Mouse (Mus musculus) intestine, postnatal 0 days (tissue): ENCODE results near the gene Chit1. TPM values are rescaled to one million over a fixed set of nuclear protein-coding genes. Genes with fewer than 3 reads are reported as not detected.
A peak's percentile ranks its signal among the peaks of the same experiment; 100 is the strongest.

ENCODE experiments used
- ATAC-seq: fragments of 200-750 bp; cut with Nextera tagmentation; 2 replicates; pipeline ENCODE4 v1.8.0; 2017; ENCODE audit warnings: mild to moderate bottlenecking, moderate TSS enrichment, moderate library complexity
- H3K27ac ChIP-seq: fragments of 300-500 bp; sonication (generic); 2 replicates; pipeline ENCODE4 v1.5.1; 2014; ENCODE audit warnings: mild to moderate bottlenecking, low read depth, low read length, moderate library complexity
- H3K27me3 ChIP-seq: fragments of 300-500 bp; sonication (generic); replicated peaks from 2 replicates; pipeline ENCODE4 v1.6.1; 2014; ENCODE audit warnings: low read length, mixed read lengths; ENCODE audit not compliant: control insufficient read depth, insufficient read depth
- H3K36me3 ChIP-seq: fragments of 300-500 bp; sonication (generic); 2 replicates; pipeline ENCODE4 v1.6.1; 2014; ENCODE audit warnings: mild to moderate bottlenecking, moderate library complexity; ENCODE audit not compliant: control insufficient read depth, insufficient read depth
- H3K4me1 ChIP-seq: fragments of 300-500 bp; sonication (generic); replicated peaks from 2 replicates; pipeline ENCODE4 v1.6.1; 2014; ENCODE audit warnings: antibody characterized with exemption, low read length, mixed read lengths; ENCODE audit not compliant: control insufficient read depth, insufficient read depth
- H3K4me2 ChIP-seq: fragments of 300-500 bp; sonication (generic); replicated peaks from 2 replicates; pipeline ENCODE4 v1.6.1; 2014; ENCODE audit warnings: low read depth, mild to moderate bottlenecking, moderate library complexity
- H3K4me3 ChIP-seq: fragments of 300-500 bp; sonication (generic); 2 replicates; pipeline ENCODE4 v1.5.1; 2014; ENCODE audit warnings: low read depth, low read length
- H3K9ac ChIP-seq: fragments of 300-500 bp; sonication (generic); 2 replicates; pipeline ENCODE4 v1.6.1; 2014; ENCODE audit warnings: mild to moderate bottlenecking, low read depth, low read length
- H3K9me3 ChIP-seq: fragments of 300-500 bp; sonication (generic); 2 replicates; pipeline ENCODE4 v1.6.1; 2016; ENCODE audit warnings: mixed run types; ENCODE audit not compliant: control insufficient read depth
- CTCF ChIP-seq: sonication (generic); IDR thresholded peaks from 2 replicates; pipeline ENCODE4 v1.5.1; 2016; ENCODE audit warnings: low read depth, mild to moderate bottlenecking, control low read depth, antibody characterized with exemption, moderate library complexity
- WGBS: fragments of 180-500 bp; shearing (Covaris S2); extraction: QIAGEN DNeasy Blood & Tissue Kit; methylation state at CpG from one replicate; pipeline ENCODE4 v1.1.7; 2014; 5-methylcytosine and 5-hydroxymethylcytosine counted together
- polyA plus RNA-seq: library from polyadenylated mRNA; unstranded; fragments of >200 nt; fragmentation: Nextera tagmentation; extraction: Ambion mirVana; gene quantifications from 2 replicates; pipeline ENCODE4 v1.2.1, GENCODE M21; 2015

Chit1 gene
- 0.25 TPM in 1 of 2 replicates, not detected in the other for polyA plus RNA-seq

DNA sequence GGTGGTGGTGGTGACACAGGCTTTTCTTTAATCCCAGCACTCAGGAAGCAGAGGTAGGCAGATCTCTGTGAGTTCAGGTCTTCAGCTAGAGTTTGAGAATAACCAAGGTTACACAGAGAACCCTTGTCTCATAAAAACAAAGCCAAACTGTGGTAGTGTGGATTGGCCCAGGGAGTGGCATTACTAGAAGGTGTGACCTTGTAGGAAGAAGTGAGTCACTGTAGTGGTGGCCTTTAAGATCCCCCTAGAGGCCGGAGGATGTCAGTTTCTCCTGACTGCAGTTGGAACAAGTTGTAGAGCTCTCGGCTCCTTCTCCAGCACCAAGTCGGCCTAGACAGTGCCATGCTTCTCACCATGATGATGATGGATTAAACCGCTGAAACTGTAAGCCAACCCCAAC lies at the start of gene Chit1:
Gene Chit1, plus strand, starts transcription at position 264 of the 400 bp plus-strand sequence.
- 70% methylated on average over 4 of the region's 4 CpGs for WGBS
- no peaks in the 10 kb centered on the region for H3K36me3 ChIP-seq
- ATAC-seq = peak; percentile 57

DNA sequence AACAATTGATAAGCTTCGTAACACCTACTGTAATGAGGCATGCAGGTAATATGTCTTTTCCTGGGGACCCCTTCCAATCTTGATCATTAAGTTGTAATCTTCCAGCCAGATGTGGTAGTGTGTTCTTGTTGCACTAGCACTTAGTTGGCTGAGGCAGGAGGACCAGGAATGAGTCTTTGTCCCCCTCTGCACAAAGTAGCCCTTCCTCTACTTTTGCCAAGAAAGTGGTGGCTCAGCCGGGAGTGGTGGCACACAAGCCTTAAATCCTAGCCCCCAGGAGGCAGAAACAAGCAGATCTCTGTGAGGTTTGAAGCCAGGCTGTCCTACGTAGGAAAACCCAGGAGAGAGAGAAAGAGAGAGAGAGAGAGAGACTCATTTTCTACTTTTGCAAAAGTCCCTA lies 49.1 kb upstream of the Chit1 start:
- no peak for ATAC-seq
- 85% methylated on average over 3 of the region's 3 CpGs for WGBS
- no peak for TF ChIP-seq CTCF
- Histone ChIP-seq H3K27me3 (no peaks in the 10 kb centered on the region), H3K27ac (peak overlapping the region; percentile 93; the same call in 1 of the 2 replicates), H3K36me3 (no peaks in the 10 kb centered on the region), H3K9me3 (no peaks in the 10 kb centered on the region), H3K4me2 (no peak overlapping the region), H3K9ac (no peak overlapping the region), H3K4me3 (no peak overlapping the region), H3K4me1 (peaks cover 40% of the 10 kb centered on the region)

More for the DNA sequence above, at the start of gene Chit1:
- peak; percentile 47 for TF ChIP-seq CTCF
- Histone ChIP-seq H3K4me3 (no peak within 1 kb of the TSS), H3K9ac (no peak within 1 kb of the TSS), H3K4me1 (0 out of 2 replicates have a peak, but pooled peaks cover 3% of the 10 kb centered on the region), H3K27me3 (no peaks in the 10 kb centered on the region), H3K4me2 (no peak within 1 kb of the TSS), H3K9me3 (no peaks in the 10 kb centered on the region), H3K27ac (no peak within 1 kb of the TSS)

DNA sequence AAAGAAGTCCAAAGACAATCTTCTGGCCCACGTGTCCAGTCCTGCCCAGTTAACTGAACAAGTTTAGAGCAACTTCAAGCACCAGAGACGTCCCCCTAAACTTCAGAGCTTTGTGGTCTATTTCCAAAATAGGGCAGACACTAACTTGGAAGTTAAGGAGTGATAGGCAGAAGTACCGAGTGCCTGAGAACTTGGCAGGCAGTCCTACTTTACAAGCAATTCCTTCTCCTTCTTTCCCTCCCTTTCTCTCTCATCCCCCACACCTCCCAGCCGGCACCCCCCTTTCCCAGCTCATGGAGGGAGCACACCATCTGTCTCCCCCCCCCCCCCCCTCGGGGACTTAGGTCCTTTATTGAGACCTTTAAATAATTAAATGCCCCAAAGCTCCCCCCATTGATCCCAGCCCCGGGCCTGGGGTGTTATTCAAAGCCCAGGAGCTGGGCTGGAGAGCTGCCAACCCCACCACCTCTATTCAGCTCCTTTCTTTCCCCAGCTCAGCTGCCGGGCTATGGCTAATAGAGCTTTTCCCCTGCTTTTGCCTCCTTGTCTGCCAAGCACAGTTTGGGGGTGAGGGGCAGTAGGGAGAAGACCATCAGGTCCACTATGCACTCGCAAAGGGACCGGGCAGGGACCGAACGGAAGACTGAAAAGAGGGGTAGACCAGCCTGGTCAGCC lies 48.5 kb upstream of the Chit1 start:
- no peak for ATAC-seq
- H3K9ac ChIP-seq = no peak overlapping the region
- H3K36me3 ChIP-seq = no peaks in the 10 kb centered on the region
- H3K9me3 ChIP-seq = no peaks in the 10 kb centered on the region
- H3K4me1 ChIP-seq = peaks cover 39% of the 10 kb centered on the region
- no peak overlapping the region for H3K4me3 ChIP-seq
- 50% methylated on average over 11 of the region's 11 CpGs for WGBS
- peak overlapping the region; percentile 30 for H3K4me2 ChIP-seq
- H3K27ac ChIP-seq = peak overlapping the region; percentile 79
- no peaks in the 10 kb centered on the region for H3K27me3 ChIP-seq
- no peak for TF ChIP-seq CTCF

DNA sequence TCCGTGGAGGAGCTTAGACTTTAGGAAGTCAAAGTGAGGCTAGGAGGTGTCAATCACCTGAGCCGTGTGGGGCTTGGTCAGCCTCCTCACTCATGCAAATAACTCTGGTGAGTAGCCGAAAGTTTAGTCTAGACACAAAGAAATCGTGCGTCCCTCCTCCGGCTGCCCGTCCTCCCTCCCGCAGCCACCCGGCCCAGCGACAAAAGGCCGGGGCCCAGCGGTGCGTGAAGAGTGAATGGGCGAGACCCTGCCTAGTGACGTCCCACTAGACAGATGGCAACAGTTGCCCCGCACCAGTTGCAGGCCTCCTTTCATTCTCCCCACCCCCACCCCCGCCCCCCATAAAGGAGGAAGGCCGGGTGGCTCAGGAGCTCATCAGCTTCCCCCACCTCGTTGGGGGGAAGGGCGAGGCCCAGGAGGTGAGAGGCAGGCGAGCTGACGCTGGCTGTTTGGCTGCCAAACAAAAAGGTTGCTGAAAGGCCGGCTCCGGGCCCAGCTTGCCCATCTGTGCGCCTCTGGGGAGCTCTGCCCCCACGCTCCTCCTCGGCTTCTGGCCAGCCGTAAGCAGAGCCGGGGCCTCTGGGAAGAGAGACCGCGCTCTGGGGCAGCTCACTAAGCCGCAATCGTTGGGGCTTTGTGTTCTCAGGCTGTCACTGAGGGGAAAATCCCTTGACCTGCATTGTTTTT lies 47.8 kb upstream of the Chit1 start:
- no peak for TF ChIP-seq CTCF
- H3K27ac ChIP-seq = peak overlapping the region; percentile 79
- peaks cover 39% of the 10 kb centered on the region for H3K4me1 ChIP-seq
- WGBS = 19% methylated on average over 33 of the region's 33 CpGs
- H3K36me3 ChIP-seq = no peaks in the 10 kb centered on the region
- H3K9me3 ChIP-seq = no peaks in the 10 kb centered on the region
- no peak overlapping the region for H3K4me3 ChIP-seq
- H3K27me3 ChIP-seq = no peaks in the 10 kb centered on the region
- peak overlapping the region; percentile 30 for H3K4me2 ChIP-seq
- H3K9ac ChIP-seq = peak overlapping the region; percentile 22; the same call in 1 of the 2 replicates
- no peak for ATAC-seq

DNA sequence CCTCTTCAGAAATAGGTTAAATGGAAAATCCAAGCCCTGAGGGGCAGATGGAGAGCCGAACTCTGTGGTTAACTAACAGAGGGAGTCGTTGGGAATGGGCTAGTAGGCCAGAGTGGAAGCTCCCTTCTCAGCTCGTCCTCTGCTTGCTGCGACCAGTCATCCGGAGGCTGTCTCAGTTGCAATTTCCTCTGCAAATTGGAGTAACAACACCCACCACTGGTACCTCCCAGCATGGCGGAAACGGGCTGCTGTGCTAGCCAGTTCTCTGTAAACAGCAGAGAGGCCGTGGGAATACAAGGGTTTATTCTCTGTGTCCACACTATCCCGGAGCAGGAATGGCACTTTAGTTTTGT lies 47.3 kb upstream of the Chit1 start:
- H3K4me3 ChIP-seq = no peak overlapping the region
- ATAC-seq = no peak
- no peaks in the 10 kb centered on the region for H3K36me3 ChIP-seq
- H3K9me3 ChIP-seq = no peaks in the 10 kb centered on the region
- 45% methylated on average over 9 of the region's 9 CpGs for WGBS
- no peaks in the 10 kb centered on the region for H3K27me3 ChIP-seq
- peaks cover 39% of the 10 kb centered on the region for H3K4me1 ChIP-seq
- peak overlapping the region; percentile 30; the same call in 1 of the 2 replicates for H3K4me2 ChIP-seq
- H3K9ac ChIP-seq = peak overlapping the region; percentile 22; the same call in 1 of the 2 replicates
- no peak for TF ChIP-seq CTCF
- H3K27ac ChIP-seq = peak overlapping the region; percentile 79

DNA sequence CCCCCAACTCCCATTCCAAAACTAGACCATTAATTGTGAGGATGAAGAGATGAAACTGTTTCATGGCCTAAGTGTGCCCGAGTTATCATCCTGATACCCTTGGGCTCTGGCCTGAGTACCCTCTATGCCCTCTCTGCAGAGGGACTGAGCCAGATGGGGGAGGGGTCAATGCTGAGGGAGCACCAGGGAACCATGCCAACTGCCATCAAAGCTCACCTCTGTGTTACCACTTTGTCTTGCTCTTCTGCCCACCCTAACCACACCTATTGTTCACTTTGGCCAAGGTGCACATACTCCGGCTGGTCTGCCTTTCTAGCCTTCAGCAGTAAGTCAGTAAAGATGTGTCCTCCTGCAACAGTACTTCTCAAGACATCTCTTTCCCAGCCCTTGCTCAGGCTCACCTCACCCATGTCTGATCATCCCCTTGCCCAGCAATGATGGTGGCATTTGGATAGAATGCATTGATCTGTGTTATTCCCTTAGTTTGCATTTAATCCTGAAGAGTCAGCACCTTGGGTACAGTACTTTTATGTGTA lies 46.7 kb upstream of the Chit1 start:
- Histone ChIP-seq H3K4me2 (no peak overlapping the region), H3K9me3 (no peaks in the 10 kb centered on the region), H3K4me1 (peaks cover 39% of the 10 kb centered on the region), H3K27me3 (no peaks in the 10 kb centered on the region), H3K27ac (peak overlapping the region; percentile 79; the same call in 1 of the 2 replicates), H3K9ac (no peak overlapping the region), H3K4me3 (no peak overlapping the region), H3K36me3 (no peaks in the 10 kb centered on the region)
- TF ChIP-seq CTCF = no peak
- WGBS = 97% methylated on average over 2 of the region's 2 CpGs
- no peak for ATAC-seq
